Mouse (Mus musculus) intestine, embryonic 14.5 days (tissue): Measurements from ENCODE around the gene Usp50. TPM values are rescaled to one million over a fixed set of nuclear protein-coding genes. Genes with fewer than 3 reads are reported as not detected.

Experiments
- ATAC-seq: fragments of 200-750 bp; cut with Nextera tagmentation; replicated peaks from 2 replicates; pipeline ENCODE4 v1.8.0; 2017; ENCODE audit warnings: low read depth, moderate number of reproducible peaks, moderate TSS enrichment, moderate library complexity; ENCODE audit not compliant: low FRiP score, low TSS enrichment
- DNase-seq: peaks from one replicate; pipeline ENCODE4 v3.0.0-alpha.2; 2018; ENCODE audit warnings: low spot score
- H3K27ac ChIP-seq: fragments of 300-500 bp; sonication (generic); 2 replicates; pipeline ENCODE4 v1.5.1; 2014; ENCODE audit warnings: low read depth, mild to moderate bottlenecking, control low read depth
- H3K27me3 ChIP-seq: fragments of 300-500 bp; sonication (generic); replicated peaks from 2 replicates; pipeline ENCODE4 v1.6.1; 2014; ENCODE audit warnings: low read length, control low read depth; ENCODE audit not compliant: control insufficient read depth, insufficient read depth
- H3K36me3 ChIP-seq: fragments of 300-500 bp; sonication (generic); 2 replicates; pipeline ENCODE4 v1.6.1; 2014; ENCODE audit warnings: low read length, control low read depth; ENCODE audit not compliant: control insufficient read depth, insufficient read depth
- H3K4me1 ChIP-seq: fragments of 300-500 bp; sonication (generic); replicated peaks from 2 replicates; pipeline ENCODE4 v1.6.1; 2014; ENCODE audit warnings: low read length, control low read depth, mixed read lengths; ENCODE audit not compliant: control insufficient read depth, insufficient read depth
- H3K4me2 ChIP-seq: fragments of 300-500 bp; sonication (generic); 2 replicates; pipeline ENCODE4 v1.6.1; 2014; ENCODE audit warnings: low read length
- H3K4me3 ChIP-seq: fragments of 300-500 bp; sonication (generic); 2 replicates; pipeline ENCODE4 v1.5.1; 2014; ENCODE audit warnings: low read depth, low read length, control low read depth, mixed read lengths
- H3K9ac ChIP-seq: fragments of 300-500 bp; sonication (generic); 2 replicates; pipeline ENCODE4 v1.6.1; 2014; ENCODE audit warnings: mild to moderate bottlenecking, low read length
- H3K9me3 ChIP-seq: fragments of 300-500 bp; sonication (generic); 2 replicates; pipeline ENCODE4 v1.6.1; 2016; ENCODE audit warnings: low read length, control low read depth; ENCODE audit not compliant: control insufficient read depth
- WGBS: fragments of 180-500 bp; shearing (Covaris S2); extraction: QIAGEN DNeasy Blood & Tissue Kit; methylation state at CpG from one replicate; pipeline ENCODE4 v1.1.7; 2014; 5-methylcytosine and 5-hydroxymethylcytosine counted together
- polyA plus RNA-seq: library from polyadenylated mRNA; unstranded; fragments of >200 nt; fragmentation: Nextera tagmentation; extraction: Ambion mirVana; gene quantifications from 2 replicates; pipeline ENCODE4 v1.2.1, GENCODE M21; 2014

Gene Usp50
- polyA plus RNA-seq, 1 experiment from 2014 or later: 2.4 TPM

DNA sequence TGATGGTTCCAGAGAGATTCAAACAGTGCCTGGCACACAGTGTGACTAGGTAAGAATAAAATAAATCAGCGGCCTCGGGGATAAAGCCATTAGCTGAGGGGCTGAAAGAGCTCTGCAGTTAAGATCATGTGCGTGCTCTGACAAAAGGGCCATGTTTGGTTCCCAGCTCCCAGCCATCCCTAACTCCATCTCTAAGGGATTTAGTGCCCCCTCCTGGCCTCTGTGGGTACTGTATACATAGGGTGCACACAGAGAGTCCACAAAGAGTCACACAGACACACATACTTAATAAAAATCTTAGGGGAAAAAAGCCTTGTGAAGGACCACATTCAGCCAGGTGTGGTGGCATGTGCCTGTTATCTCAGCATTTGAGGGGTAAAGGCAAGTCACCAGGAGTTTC lies 15.7 kb downstream of the Usp50 start:
- Histone ChIP-seq H3K9ac (no peak overlapping the region), H3K36me3 (peaks cover 8% of the 10 kb centered on the region), H3K4me1 (no peaks in the 10 kb centered on the region), H3K27ac (no peak overlapping the region), H3K4me2 (no peak overlapping the region), H3K4me3 (no peak overlapping the region), H3K9me3 (no peaks in the 10 kb centered on the region), H3K27me3 (no peaks in the 10 kb centered on the region)
- no peak for ATAC-seq
- DNase-seq: no peak
- WGBS: 92% methylated on average over 3 of the region's 3 CpGs

GRCm38 (mm10) chr2:126765867-126766582 lies 17.2 kb downstream of the Usp50 start:
- Histone ChIP-seq H3K4me2 (no peak overlapping the region), H3K9me3 (no peaks in the 10 kb centered on the region), H3K9ac (no peak overlapping the region), H3K4me1 (no peaks in the 10 kb centered on the region), H3K27me3 (no peaks in the 10 kb centered on the region), H3K27ac (no peak overlapping the region), H3K36me3 (peaks cover 23% of the 10 kb centered on the region), H3K4me3 (no peak overlapping the region)
- ATAC-seq (no peak), DNase-seq (no peak)
- WGBS: 42% methylated on average over 11 of the region's 11 CpGs

GRCm38 (mm10) chr2:126759351-126759750 lies 23.9 kb downstream of the Usp50 start:
- no peak overlapping the region for H3K4me3 ChIP-seq
- H3K9ac ChIP-seq: no peak overlapping the region
- no peaks in the 10 kb centered on the region for H3K27me3 ChIP-seq
- H3K4me2 ChIP-seq: no peak overlapping the region
- no peak for DNase-seq
- whole genome bisulfite sequencing: 94% methylated on average over 7 of the region's 7 CpGs
- peaks cover 89% of the 10 kb centered on the region for H3K36me3 ChIP-seq
- H3K4me1 ChIP-seq: no peaks in the 10 kb centered on the region
- ATAC-seq: no peak
- no peaks in the 10 kb centered on the region for H3K9me3 ChIP-seq
- H3K27ac ChIP-seq: no peak overlapping the region

GRCm38 (mm10) chr2:126755664-126756063 lies 27.6 kb downstream of the Usp50 start:
- WGBS: 97% methylated on average over 6 of the region's 6 CpGs
- peaks cover 96% of the 10 kb centered on the region for H3K36me3 ChIP-seq
- no peak overlapping the region for H3K9ac ChIP-seq
- H3K4me3 ChIP-seq: no peak overlapping the region
- H3K9me3 ChIP-seq: no peaks in the 10 kb centered on the region
- ATAC-seq (no peak), DNase-seq (peak; percentile 16)
- H3K4me2 ChIP-seq: no peak overlapping the region
- H3K27me3 ChIP-seq: no peaks in the 10 kb centered on the region
- no peaks in the 10 kb centered on the region for H3K4me1 ChIP-seq
- no peak overlapping the region for H3K27ac ChIP-seq

DNA sequence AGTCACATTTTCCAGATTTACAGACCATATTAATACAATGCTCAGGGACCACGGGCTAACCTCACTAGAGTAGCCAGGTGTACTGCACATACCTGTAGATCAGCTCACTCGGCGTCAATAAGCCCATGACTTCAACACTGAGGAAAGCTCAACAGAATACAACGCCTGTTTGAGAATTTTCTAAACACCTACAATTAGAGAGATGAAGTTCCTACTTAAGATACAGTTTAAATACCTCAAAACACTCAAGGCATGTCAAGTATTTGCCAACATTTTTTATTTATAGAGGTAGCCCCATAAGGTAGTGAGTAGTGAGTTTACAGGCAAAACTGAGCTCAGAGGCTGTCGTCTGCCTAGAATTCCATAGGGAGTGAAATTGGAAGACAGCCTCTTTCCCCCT lies 39.9 kb downstream of the Usp50 start:
- DNase-seq (no peak), ATAC-seq (no peak)
- peaks cover 77% of the 10 kb centered on the region for H3K36me3 ChIP-seq
- H3K4me2 ChIP-seq: no peak overlapping the region
- H3K27me3 ChIP-seq: no peaks in the 10 kb centered on the region
- no peak overlapping the region for H3K4me3 ChIP-seq
- 90% methylated on average over 5 of the region's 5 CpGs for WGBS
- H3K9ac ChIP-seq: no peak overlapping the region
- no peaks in the 10 kb centered on the region for H3K9me3 ChIP-seq
- no peak overlapping the region for H3K27ac ChIP-seq
- H3K4me1 ChIP-seq: no peaks in the 10 kb centered on the region

- Histone ChIP-seq H3K9ac (no peak overlapping the region), H3K4me1 (no peaks in the 10 kb centered on the region), H3K9me3 (no peaks in the 10 kb centered on the region), H3K4me3 (no peak overlapping the region), H3K36me3 (peaks cover 74% of the 10 kb centered on the region), H3K27ac (no peak overlapping the region), H3K27me3 (no peaks in the 10 kb centered on the region), H3K4me2 (no peak overlapping the region)
- no peak for ATAC-seq
- DNase-seq: no peak
- WGBS: 89% methylated on average over 2 of the region's 2 CpGs
These were observed 43.0 kb downstream of the Usp50 start for GRCm38 (mm10) chr2:126740314-126740713.

- Histone ChIP-seq H3K4me2 (no peak overlapping the region), H3K27ac (no peak overlapping the region), H3K4me3 (no peak overlapping the region), H3K36me3 (peaks cover 71% of the 10 kb centered on the region), H3K9ac (no peak overlapping the region), H3K27me3 (no peaks in the 10 kb centered on the region), H3K4me1 (no peaks in the 10 kb centered on the region), H3K9me3 (no peaks in the 10 kb centered on the region)
- ATAC-seq: no peak
- 85% methylated on average over 6 of the region's 6 CpGs for WGBS
- DNase-seq: no peak
These were observed 47.8 kb downstream of the Usp50 start for GRCm38 (mm10) chr2:126735339-126736073.

GRCm38 (mm10) chr2:126730502-126730901 lies 52.8 kb downstream of the Usp50 start:
- Histone ChIP-seq H3K9ac (no peak overlapping the region), H3K4me1 (no peaks in the 10 kb centered on the region), H3K27ac (no peak overlapping the region), H3K4me3 (no peak overlapping the region), H3K36me3 (peaks cover 68% of the 10 kb centered on the region), H3K4me2 (no peak overlapping the region), H3K27me3 (no peaks in the 10 kb centered on the region), H3K9me3 (no peaks in the 10 kb centered on the region)
- WGBS: 90% methylated on average over 2 of the region's 2 CpGs
- no peak for DNase-seq
- no peak for ATAC-seq

- no peaks in the 10 kb centered on the region for H3K27me3 ChIP-seq
- WGBS: 97% methylated on average over 4 of the region's 4 CpGs
- H3K4me3 ChIP-seq: no peak overlapping the region
- no peaks in the 10 kb centered on the region for H3K4me1 ChIP-seq
- no peaks in the 10 kb centered on the region for H3K9me3 ChIP-seq
- DNase-seq (no peak), ATAC-seq (no peak)
- no peak overlapping the region for H3K27ac ChIP-seq
- no peak overlapping the region for H3K4me2 ChIP-seq
- H3K36me3 ChIP-seq: peaks cover 57% of the 10 kb centered on the region
- no peak overlapping the region for H3K9ac ChIP-seq
These were observed 54.1 kb downstream of the Usp50 start for GRCm38 (mm10) chr2:126729207-126729606.
